Mouse (Mus musculus): Measurements from ENCODE around the gene Cdk9.

Gene Cdk9

GRCm38 (mm10) chr2:32705018-32705417 is 7.9 kb downstream of the Cdk9 start:
- no peak for DNase-seq

DNA sequence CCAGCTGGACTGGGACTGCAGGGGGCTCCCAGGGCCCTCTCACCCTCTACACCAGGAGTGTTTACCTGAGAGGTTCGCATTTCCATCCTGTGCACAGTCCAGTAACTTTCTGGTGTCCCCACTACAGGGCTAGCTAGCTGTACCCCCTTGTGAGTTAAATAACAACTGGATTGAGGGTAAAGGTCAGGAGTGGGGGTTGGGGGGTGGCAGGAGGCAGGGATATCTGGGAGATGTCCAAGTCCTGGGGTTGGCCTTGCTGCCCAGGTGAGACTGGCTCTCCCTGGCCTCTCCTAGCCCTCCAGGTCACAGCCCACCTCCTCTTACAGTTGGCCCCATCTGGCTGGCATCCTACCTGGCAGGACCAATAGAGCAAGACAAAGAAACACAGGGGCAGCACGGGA is 8.9 kb downstream of the Cdk9 start, which contains the start of gene Fpgs:
Fpgs (minus strand) TSS at position 125 of the 401 bp plus-strand sequence.
- no peak for DNase-seq

DNA sequence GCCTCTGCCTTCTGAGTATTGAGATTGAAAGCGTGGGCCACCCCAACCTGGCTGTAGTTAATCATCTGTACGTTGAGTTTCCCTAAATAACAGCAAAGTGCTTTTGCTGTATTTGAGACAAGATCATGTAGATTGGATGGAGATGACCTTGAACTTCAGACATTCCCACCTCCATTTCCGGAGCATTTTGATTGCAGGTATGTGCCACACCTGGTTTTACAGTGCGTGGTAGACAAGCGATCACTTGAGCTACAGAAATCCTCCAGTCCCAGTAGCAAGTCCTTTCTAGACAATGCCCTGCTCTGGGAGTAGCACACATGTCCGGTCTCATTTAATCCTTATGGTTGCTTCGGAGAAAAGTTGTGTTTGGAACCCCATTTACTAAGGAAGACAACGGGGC is 9.8 kb downstream of the Cdk9 start:
- no peak for DNase-seq

GRCm38 (mm10) chr2:32700966-32701743 is 11.7 kb downstream of the Cdk9 start:
- DNase-seq: no peak

- DNase-seq: no peak
Measured at GRCm38 (mm10) chr2:32699680-32700079, 13.2 kb downstream of the Cdk9 start.

DNA sequence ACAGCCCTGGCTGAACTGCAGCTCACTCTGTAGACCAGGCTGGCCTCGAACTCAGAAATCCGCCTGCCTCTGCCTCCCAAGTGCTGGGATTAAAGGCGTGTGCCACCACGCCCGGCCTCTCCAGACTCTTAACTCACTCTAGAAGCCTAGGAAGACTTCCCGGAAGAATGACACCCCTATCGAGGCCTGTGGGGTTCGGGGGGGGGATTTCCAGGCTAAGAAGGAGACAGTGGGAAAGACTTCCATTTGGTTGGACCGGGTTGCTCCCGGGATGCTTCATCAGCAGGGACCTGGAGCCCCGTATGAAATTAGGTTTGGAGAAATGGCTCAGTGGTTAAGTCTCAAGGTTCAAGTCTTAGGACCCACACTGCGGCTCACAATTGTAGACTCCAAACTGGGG is 18.2 kb downstream of the Cdk9 start:
- no peak for DNase-seq

DNA sequence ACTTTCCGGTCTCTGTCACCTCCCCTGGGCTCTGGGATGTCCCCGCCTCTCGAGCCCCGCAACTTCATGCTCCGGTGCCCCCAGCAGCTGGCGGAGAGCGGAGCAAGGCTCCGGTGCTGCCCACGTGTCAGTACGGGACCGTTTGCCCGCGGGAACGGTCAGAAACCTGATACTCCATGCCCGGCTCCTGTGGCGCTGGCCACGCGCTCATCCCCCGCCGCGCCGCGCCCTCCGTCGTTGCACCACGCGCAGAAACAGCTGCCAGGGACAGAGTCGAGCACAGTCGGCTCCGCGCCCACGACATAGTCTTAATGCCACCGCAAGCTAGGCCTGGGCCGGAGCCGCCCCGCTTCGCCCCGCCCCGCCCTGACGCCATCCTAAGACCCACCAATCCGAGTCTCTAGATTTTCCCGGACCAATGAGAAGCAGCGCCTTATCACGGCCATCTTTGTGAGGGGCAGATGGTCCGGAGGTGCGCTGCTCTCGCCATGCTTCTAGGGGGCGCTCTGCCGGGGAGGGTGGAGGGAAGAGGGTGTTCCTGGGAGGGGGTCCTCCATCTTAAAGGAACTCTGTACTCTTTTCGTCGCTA is 19.0 kb downstream of the Cdk9 start:
- DNase-seq: peak; percentile 98 to 99

DNA sequence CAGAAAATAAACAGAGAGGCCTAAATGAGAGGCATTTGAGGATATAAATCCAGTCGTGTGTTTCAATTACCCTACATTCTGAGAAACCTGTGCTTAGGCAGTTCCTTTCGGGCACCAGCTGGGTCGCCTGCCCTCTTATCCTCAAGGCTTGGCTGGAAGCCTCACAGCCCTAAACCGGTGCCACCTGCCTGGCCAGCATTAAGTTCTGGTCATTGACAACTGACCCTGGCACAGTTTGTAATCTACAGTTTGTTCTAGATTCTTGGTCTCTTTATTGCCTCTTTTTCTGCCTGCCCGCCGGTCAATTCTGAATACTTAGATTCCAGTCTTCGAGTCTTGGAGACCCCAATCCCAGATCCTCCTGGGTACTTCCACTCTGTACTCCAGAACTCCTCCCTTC is 19.6 kb downstream of the Cdk9 start:
- peak; percentile 42 to 47 for DNase-seq

DNA sequence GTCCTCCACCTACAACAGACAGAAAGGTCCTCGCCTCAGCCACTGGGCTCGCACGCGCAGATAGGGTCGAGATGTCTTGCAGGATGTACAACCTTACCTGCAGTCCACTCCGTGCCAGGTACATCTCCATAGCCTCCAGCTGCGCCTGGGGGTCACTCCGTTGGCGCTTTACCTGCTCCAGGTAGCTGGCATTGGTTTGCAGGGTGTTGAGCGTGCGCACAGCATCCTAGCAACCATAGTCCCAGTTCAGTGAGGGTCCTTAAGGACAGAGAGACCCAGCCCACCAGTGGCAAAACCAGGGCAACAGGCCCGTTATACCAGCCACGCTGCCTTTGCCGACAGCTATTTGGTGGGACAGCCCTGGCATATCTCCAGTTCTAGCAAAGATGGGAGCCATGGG is 20.4 kb downstream of the Cdk9 start:
- peak in 1 of 2 experiments; percentile 38 for DNase-seq

DNA sequence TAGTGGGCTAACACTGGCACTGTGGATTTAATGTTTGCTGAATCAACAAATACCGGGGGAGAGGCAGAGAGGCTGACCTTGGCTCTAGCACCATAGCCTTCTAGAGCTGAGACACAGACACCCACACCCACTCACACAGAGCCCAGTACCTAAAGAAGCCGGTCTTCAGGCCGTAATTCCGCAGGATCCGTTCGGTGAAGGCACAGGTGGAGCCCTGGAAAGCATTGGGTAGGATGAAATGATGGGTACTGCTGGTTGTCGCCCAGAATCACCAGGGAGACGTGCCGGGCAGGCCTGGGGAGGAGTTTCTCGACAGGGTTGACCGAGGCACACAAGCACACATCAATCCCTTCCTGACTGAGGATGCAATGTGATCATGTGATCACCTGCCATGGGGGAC is 21.8 kb downstream of the Cdk9 start:
- no peak for DNase-seq

DNA sequence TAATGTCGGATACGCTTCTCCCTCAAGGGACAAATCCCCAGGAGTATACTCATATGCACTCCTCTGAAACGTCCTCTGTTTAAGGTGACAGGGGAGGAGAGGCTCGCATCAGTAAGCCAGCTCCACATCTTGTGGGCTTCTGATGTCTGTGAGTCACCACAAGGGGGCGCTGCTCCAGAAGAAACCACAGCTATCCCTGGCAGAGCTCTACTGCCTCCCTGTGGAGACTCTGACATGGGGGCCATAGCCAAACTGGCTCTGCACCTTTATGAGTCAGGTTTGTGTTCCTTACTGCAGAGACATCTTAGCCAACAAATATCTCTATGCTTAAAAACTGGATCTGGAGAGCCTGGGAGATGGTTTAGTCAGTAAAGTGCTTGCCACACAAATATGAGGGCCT is 23.5 kb downstream of the Cdk9 start:
- DNase-seq: peak; percentile 95 to 97

GRCm38 (mm10) chr2:32687562-32687961 is 25.3 kb downstream of the Cdk9 start:
- no peak for DNase-seq

DNA sequence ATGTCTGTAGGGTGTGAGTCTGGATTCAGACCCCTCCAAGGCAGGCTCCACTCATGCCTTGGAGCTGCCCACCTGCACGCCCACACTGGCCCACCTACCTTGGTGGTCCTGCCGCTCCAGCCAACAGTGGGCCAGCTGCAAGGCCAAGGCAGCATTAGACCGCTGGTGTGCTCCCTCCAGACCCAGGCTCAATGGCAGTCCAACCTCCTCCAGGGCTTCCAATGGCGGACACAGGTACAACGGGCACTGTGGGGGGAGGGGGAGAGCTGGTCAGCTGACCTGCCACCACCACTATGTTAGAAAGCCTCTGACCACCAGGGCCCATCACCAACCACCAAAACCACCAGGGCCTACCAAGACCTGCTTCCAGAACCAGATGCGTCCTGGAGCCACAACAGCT is 26.2 kb downstream of the Cdk9 start:
- DNase-seq: no peak

DNA sequence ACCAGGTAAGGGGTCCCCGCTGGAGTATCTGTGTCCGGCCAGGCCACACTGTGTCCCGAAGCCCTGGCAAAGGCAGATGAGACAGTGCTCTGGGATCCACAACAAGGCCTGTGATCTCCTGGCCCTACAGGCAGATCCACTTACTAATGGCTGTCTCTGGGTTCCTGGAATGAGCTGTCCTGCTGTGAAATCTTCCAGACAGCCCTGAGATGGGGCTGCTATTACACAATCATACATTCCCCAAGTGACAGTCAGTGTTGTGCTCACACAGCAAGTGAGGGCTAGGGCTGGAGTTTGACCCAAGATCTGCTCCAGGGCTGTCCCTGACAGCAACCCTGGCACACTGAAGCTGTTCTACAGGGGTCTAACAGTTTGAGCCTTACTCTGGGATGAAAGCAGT is 27.1 kb downstream of the Cdk9 start:
- DNase-seq: no peak

DNA sequence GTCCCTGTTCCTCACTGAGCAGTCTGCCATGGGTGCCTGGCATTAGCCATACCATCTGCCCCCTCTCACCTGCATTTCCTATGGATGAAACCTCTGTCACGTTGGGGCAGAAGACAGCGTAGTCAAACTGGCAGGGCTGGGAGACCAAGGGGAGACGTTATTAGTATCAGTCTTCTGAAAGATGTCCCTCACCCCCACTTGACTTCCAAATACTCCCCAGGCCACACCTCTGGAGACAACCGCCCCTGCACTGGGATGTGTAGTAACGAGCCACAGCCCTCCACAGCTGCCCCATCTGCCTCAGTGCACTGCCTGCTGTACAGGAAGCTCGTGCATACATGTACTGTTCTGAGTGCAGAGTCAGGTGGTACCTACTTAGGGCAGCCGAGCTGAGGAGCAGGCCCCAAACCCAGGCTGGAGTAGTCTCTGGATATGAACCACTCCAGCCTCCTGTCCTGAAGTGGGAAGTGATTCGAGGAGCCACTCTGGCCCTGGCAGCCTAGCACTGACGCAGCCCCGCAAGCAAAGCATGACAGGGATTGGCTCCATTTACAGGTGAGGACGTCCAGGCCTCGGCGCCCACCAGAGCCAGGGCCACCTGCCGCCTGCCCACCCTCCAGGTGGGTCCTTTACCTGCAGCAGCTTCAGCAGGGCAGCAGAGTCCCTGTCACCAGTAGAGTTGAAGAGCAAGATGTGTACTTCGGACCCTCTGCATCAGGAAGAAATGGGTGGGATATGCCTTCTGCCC is 28.0 kb downstream of the Cdk9 start:
- no peak for DNase-seq

DNA sequence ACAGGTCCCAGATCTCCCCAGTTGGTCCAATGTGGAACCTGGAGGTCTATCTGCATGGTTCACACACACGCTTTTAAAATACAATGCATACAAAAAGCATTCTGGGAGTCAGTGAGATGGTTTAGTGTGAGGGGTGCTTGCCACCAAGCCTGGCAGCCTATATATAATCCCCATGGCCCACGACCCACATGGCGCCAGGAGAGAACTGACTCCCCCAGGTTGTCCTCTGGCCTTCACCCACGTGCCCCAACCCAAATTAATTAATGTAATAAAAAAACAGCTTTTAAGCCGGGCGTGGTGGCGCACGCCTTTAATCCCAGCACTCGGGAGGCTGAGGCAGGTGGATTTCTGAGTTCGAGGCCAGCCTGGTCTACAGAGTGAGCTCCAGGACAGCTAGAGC is 29.2 kb downstream of the Cdk9 start:
- no peak for DNase-seq

DNA sequence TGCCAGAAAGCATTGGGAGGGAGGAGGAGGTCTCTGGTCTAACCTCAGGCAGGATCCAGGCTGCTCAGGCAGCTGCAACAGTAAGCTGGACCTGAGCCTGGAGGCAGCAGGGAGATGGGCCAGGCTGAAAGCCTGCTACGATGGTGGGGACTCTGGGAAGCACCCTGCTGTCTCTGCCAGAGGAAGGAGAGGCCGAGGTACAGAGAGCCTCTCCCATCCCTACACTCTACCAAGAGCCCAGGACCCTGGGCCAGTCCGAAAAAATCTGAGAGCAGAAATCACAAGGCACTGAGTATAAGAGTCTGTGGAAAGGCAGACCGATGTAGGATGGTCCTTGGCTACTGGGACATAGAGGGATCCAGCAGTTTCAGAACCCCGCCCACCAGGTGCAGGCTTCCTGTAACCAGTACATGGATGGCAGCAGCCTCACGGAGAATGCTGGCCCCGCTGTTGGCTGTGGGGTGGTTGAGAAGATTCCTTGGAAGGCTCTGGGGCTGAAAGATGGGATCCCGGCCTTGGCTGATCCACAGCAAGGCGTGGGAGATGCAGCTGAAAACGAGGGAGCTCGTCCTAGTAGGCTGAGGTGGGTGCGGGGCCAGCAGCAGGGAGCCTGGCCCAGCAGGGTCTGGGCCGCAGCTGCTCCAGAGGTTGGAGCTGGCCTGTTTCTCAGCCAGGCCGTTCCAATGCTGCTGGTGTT is 30.0 kb downstream of the Cdk9 start:
- DNase-seq: no peak

GRCm38 (mm10) chr2:32681754-32682153 is 31.1 kb downstream of the Cdk9 start:
- peak; percentile 34 to 43 for DNase-seq

DNA sequence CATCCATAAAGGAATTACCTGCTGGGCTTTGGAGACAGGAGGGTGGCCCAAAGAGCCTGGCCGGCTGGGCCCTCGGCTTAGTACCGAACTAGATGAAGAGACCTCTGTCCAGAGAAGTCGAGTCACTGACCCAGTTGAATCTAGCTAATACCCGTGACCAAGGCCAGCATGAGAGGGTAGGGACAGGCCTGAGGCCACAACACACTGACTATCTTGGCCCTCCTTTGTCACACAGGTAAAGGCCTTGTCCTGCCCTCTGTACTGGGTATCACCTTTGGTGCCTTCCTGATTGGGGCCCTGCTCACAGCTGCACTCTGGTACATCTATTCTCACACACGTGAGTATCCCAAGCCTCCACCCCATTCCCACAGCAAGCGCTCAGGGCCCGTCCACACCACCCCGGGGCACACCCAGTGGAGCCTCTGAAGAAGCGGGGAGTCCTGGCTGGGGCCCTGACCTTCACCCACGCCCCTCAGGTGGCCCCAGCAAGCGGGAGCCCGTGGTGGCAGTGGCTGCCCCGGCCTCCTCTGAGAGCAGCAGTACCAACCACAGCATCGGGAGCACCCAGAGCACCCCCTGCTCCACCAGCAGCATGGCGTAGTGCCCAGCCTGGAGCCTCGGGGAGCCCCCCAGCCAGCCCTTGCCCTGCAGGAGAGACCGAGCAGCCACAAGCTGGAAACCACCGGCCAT is 31.8 kb downstream of the Cdk9 start:
- DNase-seq: no peak

GRCm38 (mm10) chr2:32680051-32680451 is 32.8 kb downstream of the Cdk9 start:
- DNase-seq: no peak

DNA sequence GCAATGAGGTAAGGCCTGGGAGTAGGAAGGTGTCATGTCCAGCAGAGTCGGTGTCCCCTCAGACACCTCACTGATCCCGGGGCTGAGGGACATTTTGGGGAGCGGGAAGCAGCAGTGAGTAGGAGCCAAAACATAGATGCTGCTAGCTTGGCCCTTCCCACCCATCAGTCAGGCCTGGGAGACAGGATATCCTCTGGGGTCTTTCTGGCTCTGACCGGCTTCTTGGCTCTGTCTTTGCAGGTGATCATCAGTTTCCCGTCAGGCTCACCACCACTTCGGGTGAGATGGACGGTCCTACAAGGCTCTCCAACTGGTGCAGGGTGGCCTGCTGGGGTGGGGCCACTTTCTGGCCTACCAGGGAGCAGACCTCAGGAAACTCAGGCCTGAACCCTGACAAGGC is 35.2 kb downstream of the Cdk9 start:
- no peak for DNase-seq

- DNase-seq: no peak
Measured at GRCm38 (mm10) chr2:32676821-32677220, 36.1 kb downstream of the Cdk9 start.
